Mouse (Mus musculus): ENCODE data around the gene Rassf6. TPM values are rescaled to one million over a fixed set of nuclear protein-coding genes. Genes with fewer than 3 reads are reported as not detected.

Gene Rassf6
- 1 to 10 TPM; 1.5 to 2.8 TPM for total RNA-seq (2021)
- long read RNA-seq, experiment 1: 0 reads
- long read RNA-seq, experiment 2, partial matches to known transcripts: 1 of 2 reads
- long read RNA-seq, experiment 2, other reads (novel, unspliced or antisense): 1 of 2 reads

DNA sequence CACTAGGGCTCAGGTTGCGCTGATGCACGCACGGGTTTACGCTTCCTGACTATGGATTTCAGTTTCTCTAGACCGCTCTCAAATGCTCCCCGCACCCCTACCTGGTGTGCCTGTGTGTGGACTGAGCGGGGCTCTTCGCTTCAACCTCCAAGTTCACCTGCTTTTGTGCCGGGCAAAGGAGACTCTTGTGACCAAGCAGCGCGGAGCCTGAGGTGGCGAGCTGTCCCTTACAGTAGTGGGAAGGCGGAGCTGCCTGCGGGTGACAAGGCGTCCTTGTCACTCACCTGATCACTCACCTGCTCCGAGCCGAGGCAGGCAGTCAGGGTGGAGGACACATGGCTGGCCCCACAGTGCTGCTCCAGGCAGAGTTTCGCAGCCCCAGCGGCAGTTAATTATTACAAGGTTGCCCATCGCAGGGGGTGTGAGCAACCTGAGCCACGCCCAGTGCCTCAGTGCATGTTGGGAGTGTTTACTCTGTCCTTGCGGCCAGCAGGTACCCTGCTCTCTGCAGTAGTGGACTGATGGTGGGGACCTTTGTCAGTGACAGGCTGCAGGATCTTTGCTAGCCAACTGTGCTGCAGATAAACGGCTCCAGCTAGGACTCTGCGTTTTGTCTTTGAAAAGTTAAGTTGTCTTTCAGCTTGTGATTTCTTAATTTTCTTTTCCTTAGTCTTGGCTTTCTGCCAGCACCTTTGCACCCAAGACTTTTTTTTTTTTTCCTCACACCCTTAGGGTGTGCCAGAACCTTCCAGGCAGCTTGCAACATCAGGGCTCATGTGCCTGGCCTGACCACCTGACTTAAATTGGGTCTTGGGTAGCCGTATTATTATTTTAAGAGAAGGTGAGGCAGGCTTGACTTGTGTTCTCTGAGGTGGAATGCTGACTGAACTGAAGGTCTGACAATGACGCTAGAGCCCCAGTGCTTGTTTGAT is at the start of gene Rassf6:
Gene Rassf6 (minus strand): TSS at position 372 of the 932 bp plus-strand sequence.
- DNase-seq: peak in 1 of 2 experiments; percentile 49

DNA sequence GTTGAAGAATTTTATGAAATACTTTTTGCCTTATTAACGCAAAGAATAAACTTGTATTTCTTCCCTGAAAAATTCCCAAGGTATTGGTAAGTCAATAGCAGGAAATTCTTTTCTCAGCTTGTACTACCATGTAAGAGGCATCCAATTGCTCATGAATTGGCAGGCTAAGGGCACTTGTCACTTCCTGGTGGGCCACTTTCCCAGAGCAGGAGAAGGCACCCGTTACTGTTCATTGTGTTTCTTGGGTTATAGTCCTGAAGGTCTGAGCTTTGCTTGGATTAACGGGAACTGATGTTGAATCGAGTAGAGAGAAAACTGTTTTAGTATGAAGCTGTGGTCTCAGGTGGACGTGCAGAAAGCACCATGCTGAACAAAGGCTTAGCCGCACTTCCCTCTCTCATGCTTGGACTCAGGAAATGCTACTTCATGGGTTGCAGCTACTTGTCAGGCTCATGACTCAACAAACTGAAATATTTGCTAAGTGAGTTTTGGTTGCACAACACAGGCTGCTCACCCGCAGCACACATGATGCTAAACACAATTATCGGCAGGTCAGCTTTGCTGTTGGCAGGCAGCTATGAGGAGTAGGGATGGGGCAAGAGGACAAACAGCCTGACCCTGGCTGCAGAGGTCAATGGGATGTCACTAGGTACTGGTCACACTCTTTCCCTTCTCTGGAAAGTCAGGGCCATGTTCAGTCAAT is 49.1 kb upstream of the Rassf6 start:
- peak; percentile 19 to 35 for DNase-seq

- DNase-seq: no peak
Measured at GRCm38 (mm10) chr5:90687913-90688312, 47.5 kb upstream of the Rassf6 start.

GRCm38 (mm10) chr5:90684994-90685393 is 44.5 kb upstream of the Rassf6 start:
- no peak for DNase-seq

GRCm38 (mm10) chr5:90681842-90682241 is 41.4 kb upstream of the Rassf6 start:
- peak; percentile 33 to 34 for DNase-seq

GRCm38 (mm10) chr5:90677560-90677959 is 37.1 kb upstream of the Rassf6 start:
- DNase-seq: no peak

GRCm38 (mm10) chr5:90661852-90662251 is 21.4 kb upstream of the Rassf6 start:
- no peak for DNase-seq

DNA sequence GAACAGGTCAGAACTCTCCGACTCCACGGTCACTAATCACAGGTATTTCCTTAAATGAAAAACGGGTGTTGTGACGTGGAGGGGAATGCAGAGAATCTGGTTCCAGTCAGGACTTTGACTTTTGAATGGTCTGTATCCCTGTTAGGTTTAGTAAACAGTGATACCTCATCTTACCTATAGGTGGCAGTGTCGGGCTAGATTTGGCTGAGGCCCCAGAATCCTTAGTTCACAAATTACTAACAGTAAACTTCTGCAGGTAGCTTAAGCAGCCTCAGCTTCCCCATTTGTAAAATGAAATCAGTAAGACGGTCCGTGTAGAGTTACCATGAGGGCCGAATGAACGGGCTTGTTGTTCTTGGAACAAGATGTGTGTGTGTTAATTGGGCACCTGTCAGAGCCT is 21.0 kb upstream of the Rassf6 start:
- DNase-seq: peak; percentile 33 to 58

GRCm38 (mm10) chr5:90660411-90660810 is 20.0 kb upstream of the Rassf6 start:
- DNase-seq: no peak

DNA sequence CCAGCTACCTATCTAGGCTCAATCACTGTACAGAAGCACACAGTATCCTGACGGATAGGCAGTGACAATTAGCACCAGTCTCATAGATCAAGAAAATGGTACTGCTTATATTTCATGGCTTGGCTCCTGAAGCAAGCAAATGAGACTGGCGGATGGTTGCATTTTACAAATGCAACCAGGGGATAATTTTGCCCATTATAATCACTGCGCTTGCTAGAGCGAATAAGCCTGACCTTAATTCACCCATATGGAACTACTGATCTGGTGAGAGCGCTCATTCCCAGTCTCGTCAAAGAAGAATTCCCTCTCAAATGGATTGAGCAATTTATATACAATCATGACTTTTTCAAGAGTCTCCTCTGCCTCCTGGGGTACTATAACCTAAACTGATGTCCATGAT is 16.2 kb upstream of the Rassf6 start:
- DNase-seq: no peak

GRCm38 (mm10) chr5:90655891-90656290 is 15.4 kb upstream of the Rassf6 start:
- DNase-seq: no peak

DNA sequence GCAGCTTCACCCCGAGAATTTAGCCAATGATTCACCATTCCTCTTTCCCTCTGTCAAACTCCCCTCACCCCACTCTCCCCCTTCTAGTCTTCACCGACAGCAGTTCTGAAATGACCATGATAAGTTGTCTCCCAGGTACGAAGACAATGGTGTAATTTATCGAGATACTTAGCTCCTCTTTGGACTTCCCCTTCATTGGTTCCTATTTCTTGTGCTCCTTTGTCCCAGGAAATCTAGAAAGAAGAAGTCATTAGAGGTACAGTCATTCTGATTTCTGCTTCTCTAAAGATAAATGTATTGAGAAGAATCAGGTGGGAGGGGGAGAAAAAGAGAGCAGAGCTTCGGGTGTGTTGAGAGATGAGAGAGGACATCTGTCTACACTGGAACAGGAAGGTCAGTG is 14.3 kb upstream of the Rassf6 start:
- DNase-seq: no peak

DNA sequence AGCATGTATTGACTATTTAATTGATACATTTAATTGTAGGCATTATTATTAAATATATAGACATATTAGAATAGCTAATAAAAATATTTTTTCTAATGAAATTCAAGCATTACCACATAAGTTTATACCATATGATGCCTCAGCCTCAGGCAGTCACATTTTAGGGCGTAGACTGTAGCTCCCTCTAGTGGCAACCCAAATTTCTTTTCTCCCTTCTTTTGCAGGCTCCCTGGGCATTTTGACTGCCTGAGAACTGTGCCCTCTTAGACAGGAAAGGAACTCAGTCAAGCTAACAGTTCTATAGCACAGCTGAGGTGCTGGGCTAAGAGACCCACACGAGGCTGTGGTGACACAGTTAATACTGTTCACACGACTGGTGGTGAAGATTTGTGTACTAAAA is 12.3 kb upstream of the Rassf6 start:
- peak; percentile 7 to 54 for DNase-seq

GRCm38 (mm10) chr5:90650466-90651150 is 10.2 kb upstream of the Rassf6 start:
- DNase-seq: no peak

DNA sequence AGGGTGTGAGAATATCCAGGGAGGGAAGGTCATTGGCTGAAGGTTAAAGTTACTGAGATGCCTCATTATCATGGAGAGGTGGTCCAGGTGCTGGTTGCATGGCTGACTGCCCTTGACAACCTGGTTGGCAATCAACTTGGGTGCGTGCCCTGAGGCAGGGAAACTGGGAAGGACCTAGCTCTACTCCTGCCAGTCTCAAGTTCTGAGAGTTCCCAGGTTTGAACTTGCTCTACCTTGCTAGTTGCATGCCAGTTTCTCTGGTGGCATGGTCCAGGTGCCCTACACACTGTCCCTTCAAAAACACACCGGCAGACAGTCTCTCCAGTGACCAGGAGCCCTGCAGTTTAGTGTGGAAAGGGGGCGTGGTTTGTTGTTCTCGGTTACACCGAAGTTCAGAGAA is 7.0 kb upstream of the Rassf6 start:
- no peak for DNase-seq

DNA sequence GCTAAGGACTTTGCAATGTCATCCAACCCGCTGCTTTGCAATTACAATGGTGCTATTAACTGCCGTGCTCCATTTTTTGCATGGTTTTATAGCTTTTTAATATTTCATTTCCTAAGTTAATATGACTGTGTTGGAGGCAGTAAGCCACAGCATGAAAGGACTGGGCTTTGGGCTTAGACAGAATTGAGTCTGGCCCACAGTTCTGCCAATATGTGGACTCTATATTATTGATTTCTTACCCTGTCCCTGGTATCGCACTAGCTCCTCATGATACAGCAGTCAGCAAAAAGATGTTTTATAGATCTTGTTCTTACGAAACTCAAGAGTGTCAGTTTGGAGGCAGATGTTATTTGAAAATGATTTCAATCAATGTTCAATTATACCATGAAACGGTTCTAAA is 5.9 kb upstream of the Rassf6 start:
- DNase-seq: no peak

DNA sequence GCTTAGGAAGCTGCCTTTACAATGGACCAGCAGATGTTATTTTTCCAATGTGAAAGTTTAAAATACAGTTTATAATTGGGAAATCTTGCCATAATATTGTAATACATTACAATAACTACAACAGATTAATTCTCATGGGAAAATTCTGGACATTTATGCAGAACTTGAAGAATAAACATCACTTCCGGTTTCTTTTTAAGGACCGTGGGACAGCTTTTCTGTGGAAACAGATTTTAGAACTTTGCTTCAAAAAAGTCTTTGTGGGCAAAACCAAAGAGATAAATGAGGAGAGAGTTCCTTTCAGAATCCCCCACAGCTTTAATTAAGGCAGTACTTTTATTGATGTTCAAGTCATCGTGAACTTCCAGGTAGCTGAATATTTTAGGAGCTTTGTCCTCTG is 5.1 kb upstream of the Rassf6 start:
- DNase-seq: no peak

GRCm38 (mm10) chr5:90641218-90641610 is 757 bp upstream of the Rassf6 start:
- no peak for DNase-seq

GRCm38 (mm10) chr5:90634885-90635284 is 5.6 kb downstream of the Rassf6 start:
- DNase-seq: no peak

- DNase-seq: no peak
Measured at GRCm38 (mm10) chr5:90628530-90628929, 11.9 kb downstream of the Rassf6 start.

GRCm38 (mm10) chr5:90628011-90628410 is 12.4 kb downstream of the Rassf6 start:
- DNase-seq: no peak

DNA sequence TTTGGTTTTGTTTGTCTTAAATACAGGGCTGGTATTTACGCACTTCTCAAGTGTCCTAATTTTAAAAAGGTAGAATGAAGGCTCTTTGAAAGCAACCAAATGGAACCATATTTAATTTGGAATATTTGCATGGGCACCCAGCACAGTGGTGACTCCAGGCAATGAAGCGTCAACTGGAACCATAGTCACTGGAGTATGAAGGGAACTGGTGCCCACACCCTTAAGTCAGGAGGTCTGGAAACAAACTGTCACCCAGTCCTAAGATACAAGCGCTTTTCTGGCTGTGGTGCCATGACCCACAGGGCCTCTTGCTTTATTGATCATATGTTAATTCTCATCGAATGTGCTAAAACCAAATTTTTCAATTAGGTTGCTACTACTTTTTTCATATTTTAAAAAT is 13.0 kb downstream of the Rassf6 start:
- no peak for DNase-seq
